Mouse (Mus musculus): ENCODE results near the gene Ctsa.
"Not testable (repeated sequence)": the region's sequence is repeated elsewhere in the genome, so short reads cannot be mapped to it uniquely, and the experiment has no call there.

Gene Ctsa

DNA sequence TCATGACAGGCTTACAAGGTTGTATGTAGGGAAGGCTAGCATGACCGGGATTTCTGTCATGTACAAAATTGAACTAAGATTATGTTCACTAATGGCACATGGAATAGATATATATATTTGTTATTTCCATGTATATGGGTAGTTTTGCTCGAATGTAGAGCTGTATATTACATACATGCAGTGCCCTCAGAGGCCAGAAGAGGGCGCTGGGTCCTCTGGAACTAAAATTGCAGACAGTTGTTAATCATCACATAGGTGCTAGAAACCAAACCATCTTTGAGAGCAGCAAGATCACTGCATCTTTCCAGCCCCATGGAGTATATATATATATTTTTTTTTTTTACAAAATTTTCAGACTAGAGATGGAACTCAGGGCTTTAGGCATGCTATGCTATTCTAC lies 13.1 kb downstream of the Ctsa start:
- no peak for DNase-seq (ENCODE audit: low read depth, low spot score)

- no peak for DNase-seq (ENCODE audit: low read depth, low spot score)
These were observed 17.4 kb downstream of the Ctsa start for GRCm38 (mm10) chr2:164850061-164850460.

GRCm38 (mm10) chr2:164855572-164855971 lies 22.9 kb downstream of the Ctsa start:
- not testable (repeated sequence) for DNase-seq (ENCODE audit: low read depth, low spot score)

DNA sequence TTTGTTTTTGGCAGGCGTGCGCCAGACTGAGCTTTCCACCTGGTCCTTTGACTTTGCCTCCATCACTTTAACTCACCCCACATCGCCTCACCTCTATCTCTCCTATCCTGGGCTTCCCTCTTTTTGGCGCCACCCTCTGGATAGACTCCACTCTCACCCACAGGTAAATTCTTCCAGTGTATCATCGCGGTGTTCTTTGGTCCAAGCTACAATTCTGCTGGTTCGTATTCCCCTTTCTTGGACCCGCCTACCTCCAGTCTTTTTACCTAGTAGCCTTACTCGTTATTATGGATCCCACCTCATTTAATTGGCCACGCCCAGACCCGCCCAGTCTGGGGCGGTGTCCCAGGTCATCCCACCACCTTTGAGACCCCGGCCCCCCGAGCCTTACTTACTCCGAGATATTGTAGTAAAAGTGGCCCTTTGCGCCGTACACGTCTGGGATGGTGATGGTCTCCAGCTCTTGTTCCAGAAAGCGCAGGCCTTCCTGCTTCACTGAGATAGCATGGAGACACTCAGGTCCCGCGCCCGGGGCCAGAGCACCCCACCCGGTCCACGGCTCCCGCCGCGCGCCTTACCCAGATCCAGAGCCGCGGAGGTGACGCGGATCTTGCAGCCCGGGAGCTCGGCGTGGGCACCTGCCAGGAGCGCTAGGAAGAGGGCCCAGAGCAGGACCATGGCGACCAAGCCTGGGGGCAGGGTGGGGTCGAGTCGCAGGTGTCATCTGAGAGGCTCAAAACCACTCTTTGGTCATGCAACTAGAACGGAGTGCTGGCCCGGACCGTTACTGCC lies 23.8 kb downstream of the Ctsa start:
- DNase-seq (ENCODE audit: low read depth, low spot score) = no peak

- no peak for DNase-seq (ENCODE audit: low read depth, low spot score)
These were observed 24.6 kb downstream of the Ctsa start, which contains the start of gene Pltp for GRCm38 (mm10) chr2:164857101-164857821. Gene Pltp, minus strand, starts transcription at chr2:164857711.

DNA sequence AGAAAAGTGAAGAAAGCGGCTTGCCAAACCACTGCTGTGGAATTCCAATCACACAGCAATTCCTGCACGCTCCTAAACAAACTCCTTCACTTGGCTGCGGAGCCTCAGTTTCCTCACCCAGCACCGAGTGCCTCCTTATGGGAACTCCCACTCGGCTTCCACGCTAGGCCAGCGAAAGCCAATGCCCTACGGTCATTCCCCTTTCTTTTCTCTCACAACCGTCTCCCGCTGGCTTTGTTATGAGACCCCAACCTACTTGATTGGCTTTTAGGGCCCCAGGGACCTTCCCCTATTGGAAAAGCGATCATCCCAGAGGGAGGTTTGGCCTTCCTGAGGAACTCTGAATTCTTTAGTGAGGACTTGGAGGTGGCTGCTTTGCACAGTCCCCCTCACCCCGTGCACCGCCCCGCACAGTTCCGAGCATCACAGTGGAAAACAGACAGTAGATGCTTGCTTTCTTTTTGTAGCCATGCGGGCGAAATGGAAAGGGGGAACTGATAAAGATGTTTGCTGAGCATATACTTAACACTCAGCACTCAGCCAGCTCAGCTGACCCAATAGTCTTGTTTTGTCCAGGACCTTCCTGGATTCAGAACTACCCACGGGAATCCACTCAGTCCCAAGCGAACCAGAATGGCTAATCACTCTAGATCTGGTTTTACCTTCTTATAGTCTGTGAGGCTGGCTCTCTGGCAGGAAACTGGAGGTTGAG lies 25.3 kb downstream of the Ctsa start:
- DNase-seq (ENCODE audit: low read depth, low spot score) = no peak

DNA sequence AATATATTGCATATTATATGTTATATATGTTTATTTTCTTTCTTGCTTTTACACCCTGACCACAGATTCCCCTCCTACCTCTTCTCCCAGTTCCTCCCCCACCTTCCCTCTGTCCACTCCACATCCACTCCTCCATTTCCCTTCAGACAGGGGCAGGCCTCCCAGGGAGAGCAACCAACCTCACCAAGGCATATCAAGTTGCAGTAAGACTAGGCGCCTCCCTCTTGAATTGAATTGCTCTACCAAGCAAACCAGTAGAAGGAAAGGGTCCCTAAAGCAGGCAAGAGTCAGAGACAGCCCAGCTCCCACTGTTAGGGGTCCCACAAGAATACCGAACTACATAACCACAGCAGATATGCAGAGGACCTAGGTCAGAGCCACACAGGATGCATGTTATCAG lies 26.5 kb downstream of the Ctsa start:
- DNase-seq (ENCODE audit: low read depth, low spot score) = no peak

GRCm38 (mm10) chr2:164859640-164860432 lies 27.2 kb downstream of the Ctsa start:
- DNase-seq (ENCODE audit: low read depth, low spot score) = no peak

DNA sequence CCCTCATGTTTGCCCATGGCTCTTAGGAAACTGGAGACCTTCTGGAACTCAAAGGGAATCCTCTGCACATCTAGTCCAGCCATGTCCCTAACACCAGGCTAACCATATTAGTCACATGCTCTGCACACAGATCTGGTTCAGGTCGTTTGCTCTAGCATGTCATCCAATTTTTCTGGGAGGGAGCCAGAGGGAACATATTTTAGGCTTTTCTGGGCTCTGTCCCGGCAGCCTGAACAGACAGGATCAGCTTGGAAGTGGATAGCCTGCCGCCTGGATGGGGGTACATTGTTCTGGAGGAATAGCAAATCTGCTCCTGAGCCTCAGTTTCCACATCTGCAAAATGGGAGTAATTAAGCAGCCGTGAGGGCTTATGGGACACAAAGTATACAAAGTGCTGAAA lies 28.4 kb downstream of the Ctsa start:
- DNase-seq (ENCODE audit: low read depth, low spot score) = no peak

GRCm38 (mm10) chr2:164862179-164862861 lies 29.6 kb downstream of the Ctsa start:
- DNase-seq (ENCODE audit: low read depth, low spot score) = no peak

DNA sequence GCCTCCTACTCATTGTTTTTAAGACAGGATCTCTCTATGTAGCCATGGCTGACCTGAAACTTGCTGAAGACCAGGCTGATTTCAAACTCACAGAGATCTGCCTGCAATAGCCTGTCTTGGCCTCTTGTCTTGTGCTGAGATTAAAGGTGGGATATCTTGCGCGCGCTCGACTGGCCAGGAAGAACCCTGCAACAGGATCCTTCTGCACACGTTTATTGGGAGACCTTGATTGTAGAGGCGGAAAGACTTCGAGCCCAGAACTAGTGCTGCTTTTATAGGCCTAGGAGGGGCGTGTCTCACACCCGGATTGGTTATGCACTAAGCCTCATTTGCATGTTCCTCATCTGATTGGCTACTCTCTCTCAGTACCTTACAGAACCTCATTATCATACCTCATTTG lies 30.7 kb downstream of the Ctsa start:
- not testable (repeated sequence) for DNase-seq (ENCODE audit: low read depth, low spot score)

DNA sequence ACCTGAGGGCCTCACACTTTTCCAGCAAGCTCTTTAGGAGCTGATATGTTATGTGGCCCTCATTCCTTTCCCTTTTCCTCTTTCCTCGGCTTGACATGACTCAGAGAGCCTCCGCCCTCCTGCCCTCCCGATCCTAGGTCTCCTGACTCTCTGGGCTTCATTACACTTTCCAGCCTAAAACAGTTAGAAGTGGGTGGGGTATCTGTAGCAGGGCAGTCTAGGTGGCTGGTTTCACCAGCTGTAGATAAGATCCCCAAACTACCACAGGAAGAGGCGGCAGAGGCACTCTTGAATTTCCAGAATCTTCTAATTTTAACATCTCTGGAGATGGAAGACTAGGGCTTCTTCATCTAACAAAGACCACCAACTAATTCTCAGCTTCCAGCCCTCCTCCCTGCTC lies 31.9 kb downstream of the Ctsa start:
- DNase-seq (ENCODE audit: low read depth, low spot score) = no peak

- DNase-seq (ENCODE audit: low read depth, low spot score) = no peak
These were observed 34.3 kb downstream of the Ctsa start for GRCm38 (mm10) chr2:164866741-164867551.

GRCm38 (mm10) chr2:164867566-164867965 lies 34.9 kb downstream of the Ctsa start:
- no peak for DNase-seq (ENCODE audit: low read depth, low spot score)

DNA sequence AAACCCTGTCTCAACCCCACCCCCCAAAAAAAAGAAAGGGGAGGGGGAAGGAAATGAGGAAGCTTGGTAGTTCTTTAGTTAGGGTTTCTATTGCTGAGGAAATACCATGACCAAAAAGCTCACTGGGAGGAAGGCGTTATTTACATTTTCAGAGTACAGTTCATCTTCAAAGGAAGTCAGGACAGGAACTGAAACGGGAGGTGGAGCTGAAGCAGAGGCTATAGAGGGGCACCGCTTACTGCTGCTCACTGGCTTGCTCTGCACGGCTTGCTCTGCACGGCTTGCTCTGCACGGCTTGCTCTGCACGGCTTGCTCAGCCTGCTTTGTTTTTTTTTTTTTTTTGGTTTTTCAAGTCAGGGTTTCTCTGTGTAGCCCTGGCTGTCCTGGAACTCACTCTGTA lies 35.8 kb downstream of the Ctsa start:
- no peak for DNase-seq (ENCODE audit: low read depth, low spot score)

DNA sequence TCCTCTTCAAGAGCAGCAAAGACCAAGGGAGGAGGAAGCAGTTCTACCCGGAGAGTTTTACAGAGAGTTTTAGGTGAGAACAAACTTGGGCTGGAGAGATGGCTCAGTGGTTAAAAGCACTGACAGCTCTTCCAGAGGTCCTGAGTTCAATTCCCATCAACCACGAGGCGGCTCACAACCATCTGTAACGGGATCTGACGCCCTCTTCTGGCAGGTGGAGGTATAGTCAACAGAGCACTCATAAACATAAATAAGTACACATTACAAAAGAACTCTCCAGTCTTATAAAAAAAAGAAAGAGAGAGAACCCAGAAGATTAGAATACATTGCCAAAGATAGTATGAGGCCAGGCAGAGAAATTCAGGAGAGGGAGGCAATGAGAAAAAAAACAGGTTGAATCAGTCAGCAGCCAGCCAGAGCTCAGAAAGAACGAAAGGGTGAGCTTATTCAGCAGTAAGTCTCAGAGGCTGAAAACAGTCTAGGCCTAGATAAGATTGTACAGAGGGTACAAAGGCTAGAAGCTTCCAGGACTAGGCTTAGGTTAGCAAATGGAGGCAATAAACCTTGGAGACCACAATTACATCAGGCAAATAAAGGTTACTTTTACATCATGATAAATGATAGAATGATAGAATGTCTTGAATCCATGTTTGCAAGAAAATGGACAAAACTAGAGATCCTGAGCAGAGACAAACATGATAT lies 39.1 kb downstream of the Ctsa start:
- DNase-seq (ENCODE audit: low read depth, low spot score) = no peak

- DNase-seq (ENCODE audit: low read depth, low spot score) = no peak
These were observed 40.9 kb downstream of the Ctsa start for GRCm38 (mm10) chr2:164873621-164874020.

DNA sequence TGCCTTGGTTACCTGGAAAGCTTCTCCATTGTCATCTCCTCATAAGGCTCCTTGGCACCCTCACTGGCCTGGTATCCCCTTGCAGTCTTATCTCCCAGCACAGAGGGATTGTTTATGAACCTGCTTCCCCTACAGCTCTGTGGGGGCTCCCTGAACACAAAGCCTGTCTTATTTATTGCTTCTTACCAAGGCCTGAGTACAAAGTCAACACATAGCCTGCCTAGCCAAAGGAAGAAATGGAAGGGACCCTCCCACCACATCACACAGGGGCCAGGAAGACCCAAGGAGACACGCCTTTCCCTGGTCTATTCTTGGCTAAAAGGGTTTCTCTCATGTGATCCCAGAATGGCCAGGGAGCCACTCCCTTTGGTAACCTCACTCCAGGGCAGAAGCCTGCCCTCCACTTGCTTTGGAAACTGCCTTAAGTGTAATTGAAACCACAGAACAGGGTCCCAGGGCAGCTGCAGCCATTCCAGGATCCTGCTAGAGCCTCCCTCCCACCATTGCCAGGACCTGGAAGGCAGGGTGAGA lies 41.6 kb downstream of the Ctsa start:
- no peak for DNase-seq (ENCODE audit: low read depth, low spot score)

DNA sequence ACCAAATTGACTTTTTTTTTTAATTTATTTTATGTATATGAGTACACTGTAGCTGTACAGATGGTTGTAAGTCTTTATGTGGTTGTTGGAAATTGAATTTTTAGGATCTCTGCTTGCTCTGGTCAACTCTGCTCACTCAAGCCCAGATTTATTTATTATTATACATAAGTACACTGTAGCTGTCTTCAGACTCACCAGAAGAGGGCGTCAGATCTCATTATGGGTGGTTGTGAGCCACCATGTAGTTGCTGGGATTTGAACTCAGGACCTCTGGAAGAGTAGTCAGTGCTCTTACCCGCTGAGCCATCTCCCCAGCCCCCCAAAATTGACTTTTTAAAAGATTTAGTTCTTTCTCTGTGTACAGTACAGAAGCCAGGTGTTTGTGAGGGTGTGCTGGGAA lies 43.0 kb downstream of the Ctsa start:
- not testable (repeated sequence) for DNase-seq (ENCODE audit: low read depth, low spot score)
